8 mouse cellular contexts compared by ENCODE assay signal in the genomic region with DNA sequence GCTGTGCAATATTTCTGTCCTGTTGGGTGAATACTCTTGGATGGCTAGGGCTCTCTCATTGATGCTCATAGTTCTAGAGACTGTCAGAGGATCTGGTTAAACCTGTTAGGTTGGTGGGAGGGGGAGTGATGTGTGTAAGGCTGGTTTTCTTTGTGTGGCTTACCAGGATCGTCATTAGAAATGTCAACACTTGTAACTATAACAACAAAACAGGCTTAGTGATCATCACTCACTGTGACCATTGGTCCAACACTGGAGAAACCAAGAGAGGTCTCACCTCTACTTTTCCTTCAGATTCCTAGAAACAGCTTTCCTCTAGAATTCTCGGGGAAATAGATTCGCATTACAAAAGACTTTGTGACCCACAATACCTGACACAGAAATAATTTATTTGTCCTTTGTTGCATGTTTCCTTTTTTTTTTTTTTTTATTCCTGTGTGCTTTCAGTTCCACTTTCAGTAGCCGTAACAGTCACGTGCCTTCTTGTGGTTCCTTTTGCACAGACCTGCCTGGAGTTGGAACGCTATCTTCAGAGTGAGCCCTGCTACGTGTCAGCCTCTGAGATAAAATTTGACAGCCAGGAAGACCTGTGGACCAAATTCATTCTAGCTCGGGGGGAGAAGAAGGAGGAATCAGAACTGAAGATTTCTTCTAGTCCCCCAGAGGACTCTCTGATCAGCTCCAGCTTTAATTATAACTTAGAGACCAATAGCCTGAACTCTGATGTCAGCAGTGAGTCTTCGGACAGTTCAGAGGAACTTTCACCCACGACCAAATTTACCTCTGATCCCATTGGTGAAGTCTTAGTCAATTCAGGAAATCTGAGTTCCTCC. TPM values are rescaled to one million over a fixed set of nuclear protein-coding genes. Genes with fewer than 3 reads are reported as not detected.
DNase-seq lines count a peak whose midpoint lies in the region; ATAC-seq and TF ChIP-seq lines count a peak whose summit lies in the region.

No protein-coding gene starts in this region.

- H3K4me2 ChIP-seq in kidney, embryonic 14.5 days (replicated peaks; ENCODE audit: low read depth, low read length), result peak overlapping the region; percentile 52
- peak overlapping the region; percentile 58 for H3K4me2 ChIP-seq in limb, embryonic 14.5 days (replicated peaks; ENCODE audit: low read depth, low read length, severe bottlenecking)

- no peak for DNase-seq in kidney, postnatal 36 days
- peak; percentile 52 for DNase-seq in MN1 (ENCODE audit: low spot score)
- DNase-seq in limb, embryonic 14.5 days (ENCODE audit: low spot score), result peak; percentile 45
- peak; percentile 86 for DNase-seq in naive thymus-derived CD4-positive, alpha-beta T cell, adult 2 months (ENCODE audit: low read depth)
- no peak for DNase-seq in testis, postnatal 10 days (ENCODE audit: low spot score)
- DNase-seq in ovary, postnatal 36 days (ENCODE audit: low spot score), result no peak

- no peak for TF ChIP-seq POLR2A in limb, embryonic 14.5 days (IDR thresholded peaks at IDR 0.05; ENCODE audit: borderline replicate concordance, extremely low read depth, insufficient read depth, insufficient read length)

- no peak for ATAC-seq in kidney, embryonic 14.5 days (ENCODE audit: low FRiP score, low TSS enrichment)
- ATAC-seq in granulocyte monocyte progenitor cell, adult 5-6 weeks (replicated peaks; ENCODE audit: poor library complexity, severe bottlenecking), result peak; percentile 10
- ATAC-seq in limb, embryonic 14.5 days (ENCODE audit: low FRiP score, low read depth), result no peak

- H3K27me3 ChIP-seq in kidney, embryonic 14.5 days (ENCODE audit: control insufficient read depth, insufficient read depth, low read length), result no peaks in the 10 kb centered on the region
- no peaks in the 10 kb centered on the region for H3K27me3 ChIP-seq in limb, embryonic 14.5 days (ENCODE audit: control insufficient read depth, insufficient read depth, low read length)

- no peak overlapping the region for H3K27ac ChIP-seq in kidney, embryonic 14.5 days (ENCODE audit: low read depth, low read length)
- H3K27ac ChIP-seq in limb, embryonic 14.5 days (replicated peaks; ENCODE audit: low read depth, low read length), result no peak overlapping the region

- H3K4me3 ChIP-seq in kidney, embryonic 14.5 days (ENCODE audit: low read length), result peak overlapping the region; percentile 22; the same call in 1 of the 2 replicates
- H3K4me3 ChIP-seq in limb, embryonic 14.5 days (replicated peaks; ENCODE audit: low read length), result peak overlapping the region; percentile 75

- peaks cover 5% of the 10 kb centered on the region; the same call in 1 of the 2 replicates for H3K4me1 ChIP-seq in kidney, embryonic 14.5 days (ENCODE audit: control insufficient read depth, insufficient read depth, low read length)
- peaks cover 21% of the 10 kb centered on the region; the same call in 1 of the 2 replicates for H3K4me1 ChIP-seq in limb, embryonic 14.5 days (ENCODE audit: control insufficient read depth, insufficient read depth, low read length)

- 72% methylated on average over 10 of the region's 10 CpGs for WGBS in kidney, embryonic 14.5 days
- WGBS in limb, embryonic 14.5 days, result 76% methylated on average over 10 of the region's 10 CpGs

- peak overlapping the region; percentile 74; the same call in 1 of the 2 replicates for H3K9ac ChIP-seq in kidney, embryonic 14.5 days (ENCODE audit: low read depth, low read length)
- no peak overlapping the region for H3K9ac ChIP-seq in limb, embryonic 14.5 days (ENCODE audit: low read depth, low read length, severe bottlenecking)

- peaks cover 45% of the 10 kb centered on the region for H3K36me3 ChIP-seq in kidney, embryonic 14.5 days (ENCODE audit: control insufficient read depth, insufficient read depth, low read length)
- peaks cover 40% of the 10 kb centered on the region for H3K36me3 ChIP-seq in limb, embryonic 14.5 days (ENCODE audit: control insufficient read depth, insufficient read depth, low read length)

- no peaks in the 10 kb centered on the region for H3K9me3 ChIP-seq in kidney, embryonic 14.5 days (ENCODE audit: control insufficient read depth, low read length)
- H3K9me3 ChIP-seq in limb, embryonic 14.5 days (ENCODE audit: control insufficient read depth, low read length), result no peaks in the 10 kb centered on the region

RNA-seq across cellular contexts. Expression of a gene that starts 3.2 kb away (rescaled TPM):
- 32.6 and 50.4 TPM in 2 replicates for polyA plus RNA-seq in kidney, embryonic 14.5 days (2014; fragmentation: Nextera tagmentation; extraction: Ambion mirVana)
- total RNA-seq in granulocyte monocyte progenitor cell, adult 5-6 weeks (2014; fragmentation: Nextera tagmentation), result 8.9 and 11.3 TPM in 2 replicates
- 59.3 and 73.1 TPM in 2 replicates for total RNA-seq in granulocyte monocyte progenitor cell, adult 5-6 weeks (2017)
- polyA plus RNA-seq in limb, embryonic 14.5 days (2012; rRNA removed), result 24.5 and 24.7 TPM in 2 replicates
- 79.1 and 86.4 TPM in 2 replicates for polyA plus RNA-seq in limb, embryonic 14.5 days (2014; fragmentation: Nextera tagmentation; extraction: Ambion mirVana)

Comparison
In these comparisons a context has a peak if more than half of its experiments do, and no peak if none do; other contexts are left out.
1. DNase-seq: peak in MN1 (single experiment), limb, embryonic 14.5 days (single experiment) and naive thymus-derived CD4-positive, alpha-beta T cell, adult 2 months (single experiment); none in kidney, postnatal 36 days (0 of 2), testis, postnatal 10 days (single experiment) and ovary, postnatal 36 days (single experiment).